Mouse (Mus musculus) liver, embryonic 16.5 days (tissue): ENCODE results near the gene Lsm5. TPM values are rescaled to one million over a fixed set of nuclear protein-coding genes. Genes with fewer than 3 reads are reported as not detected.

Source experiments
- ATAC-seq: fragments of 200-750 bp; cut with Nextera tagmentation; 2 replicates; pipeline ENCODE4 v1.8.0; 2017; ENCODE audit warnings: low read depth, mild to moderate bottlenecking, moderate number of reproducible peaks, moderate library complexity
- H3K27ac ChIP-seq: fragments of 300-500 bp; sonication (generic); 2 replicates; pipeline ENCODE4 v1.5.1; 2014; ENCODE audit warnings: mild to moderate bottlenecking, low read length
- H3K27me3 ChIP-seq: fragments of 300-500 bp; sonication (generic); 2 replicates; pipeline ENCODE4 v1.6.1; 2014; ENCODE audit warnings: low read depth, low read length, mixed read lengths; ENCODE audit not compliant: control insufficient read depth, insufficient read depth
- H3K36me3 ChIP-seq: fragments of 300-500 bp; sonication (generic); 2 replicates; pipeline ENCODE4 v1.6.1; 2014; ENCODE audit warnings: mild to moderate bottlenecking; ENCODE audit not compliant: control insufficient read depth, insufficient read depth
- H3K4me1 ChIP-seq: fragments of 300-500 bp; sonication (generic); 2 replicates; pipeline ENCODE4 v1.6.1; 2014; ENCODE audit warnings: low read depth, low read length, mixed read lengths; ENCODE audit not compliant: control insufficient read depth
- H3K4me2 ChIP-seq: fragments of 300-500 bp; sonication (generic); 2 replicates; pipeline ENCODE4 v1.6.1; 2014; ENCODE audit warnings: low read depth, low read length, mixed read lengths
- H3K4me3 ChIP-seq: fragments of 300-500 bp; sonication (generic); 2 replicates; pipeline ENCODE4 v1.5.1; 2014; ENCODE audit warnings: low read depth, mild to moderate bottlenecking, low read length
- H3K9ac ChIP-seq: fragments of 300-500 bp; sonication (generic); 2 replicates; pipeline ENCODE4 v1.6.1; 2014; ENCODE audit warnings: low read depth, low read length
- H3K9me3 ChIP-seq: fragments of 300-500 bp; sonication (generic); replicated peaks from 2 replicates; pipeline ENCODE4 v1.6.1; 2016; ENCODE audit warnings: low read length; ENCODE audit not compliant: control insufficient read depth
- WGBS: fragments of 180-500 bp; shearing (Covaris S2); extraction: QIAGEN DNeasy Blood & Tissue Kit; methylation state at CpG from one replicate; pipeline ENCODE4 v1.1.7; 2014; ENCODE audit not compliant: insufficient replicate concordance; 5-methylcytosine and 5-hydroxymethylcytosine counted together
- polyA plus RNA-seq: library from polyadenylated mRNA; unstranded; fragments of >200 nt; fragmentation: Nextera tagmentation; extraction: Ambion mirVana; gene quantifications from 2 replicates; pipeline ENCODE4 v1.2.1, GENCODE M21; 2015

The Lsm5 gene
- polyA plus RNA-seq: 47.7 and 60.1 TPM in 2 replicates

GRCm38 (mm10) chr6:56703931-56704900 lies at the start of gene Lsm5:
Gene Lsm5, minus strand, starts transcription at chr6:56704710.
- peak within 1 kb of the TSS; percentile 31; the same call in 1 of the 2 replicates for H3K27ac ChIP-seq
- no peaks in the 10 kb centered on the region for H3K36me3 ChIP-seq
- WGBS: under 1% methylated on average over 46 of the region's 46 CpGs
- H3K9me3 ChIP-seq: no peaks in the 10 kb centered on the region; the same call in 1 of the 2 replicates
- H3K4me3 ChIP-seq: peak within 1 kb of the TSS; percentile 83
- ATAC-seq: peak; percentile 87
- peak within 1 kb of the TSS; percentile 79 for H3K9ac ChIP-seq
- H3K4me1 ChIP-seq: peaks cover 2% of the 10 kb centered on the region; the same call in 1 of the 2 replicates
- no peaks in the 10 kb centered on the region for H3K27me3 ChIP-seq
- peak within 1 kb of the TSS; percentile 80 for H3K4me2 ChIP-seq

- H3K4me3 ChIP-seq: no peak overlapping the region
- no peak for ATAC-seq
- H3K9me3 ChIP-seq: no peaks in the 10 kb centered on the region
- WGBS: 60% methylated on average over 3 of the region's 3 CpGs
- no peak overlapping the region for H3K9ac ChIP-seq
- H3K27ac ChIP-seq: no peak overlapping the region
- no peaks in the 10 kb centered on the region for H3K4me1 ChIP-seq
- no peak overlapping the region for H3K4me2 ChIP-seq
- H3K27me3 ChIP-seq: no peaks in the 10 kb centered on the region
- peaks cover 19% of the 10 kb centered on the region for H3K36me3 ChIP-seq
Observed at GRCm38 (mm10) chr6:56753719-56754118, 49.2 kb upstream of the Lsm5 start.

GRCm38 (mm10) chr6:56745950-56746543 lies 41.5 kb upstream of the Lsm5 start:
- H3K4me2 ChIP-seq: no peak overlapping the region
- H3K4me3 ChIP-seq: no peak overlapping the region
- H3K27me3 ChIP-seq: no peaks in the 10 kb centered on the region
- H3K9me3 ChIP-seq: no peaks in the 10 kb centered on the region
- H3K9ac ChIP-seq: no peak overlapping the region
- H3K27ac ChIP-seq: no peak overlapping the region
- no peak for ATAC-seq
- H3K4me1 ChIP-seq: no peaks in the 10 kb centered on the region
- H3K36me3 ChIP-seq: peaks cover 6% of the 10 kb centered on the region
- 73% methylated on average over 5 of the region's 5 CpGs for WGBS

DNA sequence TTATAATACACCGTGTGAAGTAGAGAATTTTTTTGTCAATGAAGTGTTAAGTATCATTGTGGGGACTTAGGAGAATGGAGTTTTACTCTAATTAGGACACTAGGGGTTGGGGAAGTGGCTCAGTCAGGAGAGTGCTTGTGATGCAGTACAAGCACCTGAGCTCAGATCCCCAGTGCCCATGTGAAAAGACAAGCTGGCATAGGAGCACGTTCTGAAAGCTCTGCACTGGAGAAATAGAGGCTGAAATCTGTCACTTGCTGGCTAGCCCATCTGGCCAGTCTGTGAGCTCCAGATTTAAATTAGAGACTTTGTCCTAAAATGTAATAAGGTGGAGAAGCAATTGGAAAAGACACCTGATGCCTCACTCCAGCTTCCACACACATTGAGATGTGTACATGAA lies 28.0 kb upstream of the Lsm5 start:
- 59% methylated on average over 2 of the region's 2 CpGs for WGBS
- H3K27me3 ChIP-seq: no peaks in the 10 kb centered on the region
- H3K4me1 ChIP-seq: no peaks in the 10 kb centered on the region
- no peaks in the 10 kb centered on the region for H3K9me3 ChIP-seq
- ATAC-seq: no peak
- no peak overlapping the region for H3K4me3 ChIP-seq
- no peak overlapping the region for H3K27ac ChIP-seq
- H3K4me2 ChIP-seq: no peak overlapping the region
- no peak overlapping the region for H3K9ac ChIP-seq
- H3K36me3 ChIP-seq: peaks cover 25% of the 10 kb centered on the region

- no peak overlapping the region for H3K27ac ChIP-seq
- no peak overlapping the region for H3K9ac ChIP-seq
- WGBS: 61% methylated on average over 3 of the region's 3 CpGs
- no peaks in the 10 kb centered on the region for H3K27me3 ChIP-seq
- no peak overlapping the region for H3K4me3 ChIP-seq
- H3K4me1 ChIP-seq: peaks cover 9% of the 10 kb centered on the region
- no peaks in the 10 kb centered on the region for H3K9me3 ChIP-seq
- H3K36me3 ChIP-seq: no peaks in the 10 kb centered on the region
- ATAC-seq: no peak
- no peak overlapping the region for H3K4me2 ChIP-seq
Observed at GRCm38 (mm10) chr6:56720877-56721276, 16.4 kb upstream of the Lsm5 start.

DNA sequence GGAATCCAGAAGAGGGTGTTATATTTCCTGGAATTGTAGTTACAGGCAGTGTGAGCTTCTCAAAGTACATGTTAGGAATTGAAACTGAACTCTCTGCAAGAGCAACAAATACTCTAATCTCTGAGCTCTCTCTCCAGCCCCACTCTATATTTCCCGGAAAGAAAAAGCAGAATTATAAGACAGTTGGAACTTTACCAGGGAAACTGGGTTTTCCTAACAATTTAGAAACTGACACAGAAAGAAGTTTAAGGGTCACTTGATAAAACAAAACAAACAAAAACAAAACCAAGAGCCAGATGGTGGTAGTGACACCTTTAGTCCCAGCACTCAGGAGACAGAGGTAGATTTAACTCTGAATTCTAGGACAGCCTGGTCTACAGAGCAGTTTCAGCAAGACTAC lies 14.6 kb upstream of the Lsm5 start:
- no peaks in the 10 kb centered on the region for H3K27me3 ChIP-seq
- WGBS: 79% methylated on average over 1 of the region's 1 CpGs
- H3K27ac ChIP-seq: no peak overlapping the region
- H3K4me2 ChIP-seq: no peak overlapping the region
- no peaks in the 10 kb centered on the region for H3K36me3 ChIP-seq
- ATAC-seq: no peak
- no peaks in the 10 kb centered on the region for H3K9me3 ChIP-seq
- H3K9ac ChIP-seq: no peak overlapping the region
- H3K4me3 ChIP-seq: no peak overlapping the region
- peaks cover 11% of the 10 kb centered on the region for H3K4me1 ChIP-seq

DNA sequence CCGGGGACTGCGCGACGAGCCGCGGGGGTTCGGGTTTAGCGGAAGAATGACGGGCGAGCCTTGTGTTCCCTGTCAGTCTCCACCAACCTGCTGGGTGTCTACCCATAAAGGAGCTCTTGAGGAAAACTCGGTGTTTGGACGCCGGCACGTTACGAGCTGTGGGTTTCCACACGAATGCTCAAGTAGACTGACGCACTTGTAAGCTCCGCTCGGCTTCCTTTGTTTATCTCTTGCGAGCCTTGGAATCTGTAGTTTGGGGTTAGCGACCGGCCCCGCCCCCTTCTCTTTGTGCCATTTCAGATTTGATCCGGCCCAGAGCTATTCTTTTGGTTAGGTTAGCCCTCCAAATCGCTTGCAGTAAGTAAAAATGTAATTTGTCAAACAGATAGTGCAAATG lies 10.8 kb upstream of the Lsm5 start:
- no peaks in the 10 kb centered on the region for H3K36me3 ChIP-seq
- peak overlapping the region; percentile 94 for H3K9ac ChIP-seq
- peak overlapping the region; percentile 73 for H3K4me2 ChIP-seq
- 0 out of 2 replicates have a peak, but pooled peaks have one; percentile 2 for ATAC-seq
- H3K9me3 ChIP-seq: no peaks in the 10 kb centered on the region
- H3K4me1 ChIP-seq: peaks cover 11% of the 10 kb centered on the region
- no peaks in the 10 kb centered on the region for H3K27me3 ChIP-seq
- H3K27ac ChIP-seq: peak overlapping the region; percentile 94
- H3K4me3 ChIP-seq: peak overlapping the region; percentile 92
- WGBS: 0% methylated on average over 25 of the region's 25 CpGs

GRCm38 (mm10) chr6:56714574-56715269 lies 10.2 kb upstream of the Lsm5 start, which contains the start of gene Avl9:
Gene Avl9, plus strand, starts transcription at chr6:56714899.
- peak within 1 kb of the TSS; percentile 73 for H3K4me2 ChIP-seq
- H3K4me1 ChIP-seq: peaks cover 11% of the 10 kb centered on the region
- ATAC-seq: peak; percentile 96
- H3K9me3 ChIP-seq: no peaks in the 10 kb centered on the region
- peak within 1 kb of the TSS; percentile 94 for H3K27ac ChIP-seq
- H3K36me3 ChIP-seq: no peaks in the 10 kb centered on the region
- peak within 1 kb of the TSS; percentile 94 for H3K9ac ChIP-seq
- under 1% methylated on average over 64 of the region's 64 CpGs for WGBS
- peak within 1 kb of the TSS; percentile 92 for H3K4me3 ChIP-seq
- no peaks in the 10 kb centered on the region for H3K27me3 ChIP-seq
